ENCODE assay signal across 25 mouse cellular contexts in the genomic region with DNA sequence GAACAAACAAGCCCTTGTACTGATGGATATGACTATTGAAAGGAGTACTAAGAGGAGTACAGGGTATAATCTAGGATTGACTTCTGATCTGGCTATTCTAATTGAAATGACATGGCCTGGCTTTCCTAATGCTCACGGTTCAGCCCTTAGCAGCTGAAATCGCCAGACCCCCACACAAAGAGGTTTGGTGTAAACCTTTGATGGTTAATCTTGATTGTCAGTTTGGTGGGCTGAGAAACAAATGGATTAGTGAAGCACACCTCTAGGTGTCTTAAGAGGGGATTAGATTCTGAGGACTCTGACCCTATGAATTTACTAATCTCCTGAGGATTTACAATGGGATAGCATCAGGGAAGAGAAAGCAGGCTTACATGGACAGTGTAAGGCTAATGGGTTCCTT.
"Had no signal": no experiment of that assay in that cellular context is flagged by ENCODE, and none has a peak within 500 bp of the region (broad histone marks: within the 10 kb centered on the region; RNA-seq: fewer than 3 reads in every experiment).

No protein-coding gene starts in this region.

- DNase-seq: gastrocnemius, adult 2 months; gastrocnemius, postnatal 10 days; gastrocnemius, postnatal 25 days; heart, adult 2 months; heart, postnatal 4 days; kidney, adult 2 months; kidney, adult 9 months; kidney, postnatal 14 days; kidney, postnatal 36 days; liver had no signal

- H3K9ac ChIP-seq: heart, embryonic 13.5 days; heart, embryonic 15.5 days; hindbrain, embryonic 12.5 days; hindbrain, embryonic 14.5 days; intestine, embryonic 15.5 days; kidney, embryonic 15.5 days; limb, embryonic 12.5 days had no signal

- H3K4me2 ChIP-seq: heart, embryonic 11.5 days; heart, embryonic 13.5 days; heart, embryonic 15.5 days; hindbrain, embryonic 12.5 days; hindbrain, embryonic 14.5 days; intestine, embryonic 15.5 days; kidney, embryonic 15.5 days; limb, embryonic 12.5 days had no signal

- H3K4me3 ChIP-seq: gastrocnemius, adult 2 months; heart, adult 2 months; heart, embryonic 13.5 days; heart, embryonic 15.5 days; hindbrain, embryonic 10.5 days; hindbrain, embryonic 12.5 days; intestine, embryonic 15.5 days; kidney, embryonic 15.5 days; left cerebral cortex, adult 2 months; limb, embryonic 10.5 days; limb, embryonic 12.5 days had no signal

- H3K27me3 ChIP-seq: heart, embryonic 13.5 days; heart, embryonic 15.5 days; hindbrain, embryonic 12.5 days; intestine, embryonic 15.5 days; kidney, embryonic 15.5 days; limb, embryonic 12.5 days had no signal

- ATAC-seq: hindbrain, embryonic 16.5 days; inflammation-experienced regulatory T-cells, adult 6 months; intestine, embryonic 15.5 days; intestine, postnatal 0 days had no signal

- H3K27ac ChIP-seq: gastrocnemius, adult 2 months; heart, adult 2 months; heart, embryonic 13.5 days; heart, embryonic 15.5 days; hindbrain, embryonic 10.5 days; hindbrain, embryonic 12.5 days; hindbrain, embryonic 14.5 days; intestine, embryonic 15.5 days; kidney, embryonic 15.5 days; kidney, postnatal 0 days; left cerebral cortex, adult 2 months; limb, embryonic 10.5 days; limb, embryonic 12.5 days had no signal

- H3K9me3 ChIP-seq: heart, embryonic 13.5 days; heart, embryonic 15.5 days; hindbrain, embryonic 10.5 days; hindbrain, embryonic 12.5 days; intestine, embryonic 15.5 days; kidney, embryonic 15.5 days; limb, embryonic 10.5 days; limb, embryonic 12.5 days had no signal

- H3K36me3 ChIP-seq: heart, embryonic 13.5 days; heart, embryonic 15.5 days; hindbrain, embryonic 10.5 days; hindbrain, embryonic 12.5 days; intestine, embryonic 15.5 days; kidney, embryonic 15.5 days; limb, embryonic 10.5 days; limb, embryonic 12.5 days had no signal

- H3K4me1 ChIP-seq: heart, embryonic 13.5 days; heart, embryonic 15.5 days; hindbrain, embryonic 10.5 days; hindbrain, embryonic 12.5 days; intestine, embryonic 15.5 days; kidney, embryonic 15.5 days; limb, embryonic 10.5 days; limb, embryonic 12.5 days had no signal
